Mouse (Mus musculus): Measurements from ENCODE around the gene Rfx4.
A peak's percentile ranks its signal among the peaks of the same experiment; 100 is the strongest.

Rfx4 gene

DNA sequence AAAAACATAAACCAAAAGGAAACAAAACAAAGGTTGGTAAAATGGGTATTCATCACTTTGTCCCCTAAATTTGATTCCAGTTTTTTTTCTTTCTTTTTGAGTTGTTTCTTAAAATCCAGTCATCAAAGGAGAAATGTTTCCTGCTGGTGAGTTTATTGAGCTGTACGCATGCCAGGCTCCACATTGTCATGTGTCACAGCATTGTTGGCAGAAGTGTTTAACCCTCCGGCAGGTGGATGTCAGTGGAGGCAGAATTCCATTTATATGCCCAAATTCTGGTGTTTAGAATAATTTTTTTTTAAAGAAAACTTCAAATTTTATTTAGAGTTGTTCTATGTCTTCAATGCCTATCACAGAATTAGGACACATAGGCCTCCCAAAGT is 56.0 kb downstream of the Rfx4 start:
- DNase-seq (ENCODE audit: low spot score in 2 of 2) = no peak

DNA sequence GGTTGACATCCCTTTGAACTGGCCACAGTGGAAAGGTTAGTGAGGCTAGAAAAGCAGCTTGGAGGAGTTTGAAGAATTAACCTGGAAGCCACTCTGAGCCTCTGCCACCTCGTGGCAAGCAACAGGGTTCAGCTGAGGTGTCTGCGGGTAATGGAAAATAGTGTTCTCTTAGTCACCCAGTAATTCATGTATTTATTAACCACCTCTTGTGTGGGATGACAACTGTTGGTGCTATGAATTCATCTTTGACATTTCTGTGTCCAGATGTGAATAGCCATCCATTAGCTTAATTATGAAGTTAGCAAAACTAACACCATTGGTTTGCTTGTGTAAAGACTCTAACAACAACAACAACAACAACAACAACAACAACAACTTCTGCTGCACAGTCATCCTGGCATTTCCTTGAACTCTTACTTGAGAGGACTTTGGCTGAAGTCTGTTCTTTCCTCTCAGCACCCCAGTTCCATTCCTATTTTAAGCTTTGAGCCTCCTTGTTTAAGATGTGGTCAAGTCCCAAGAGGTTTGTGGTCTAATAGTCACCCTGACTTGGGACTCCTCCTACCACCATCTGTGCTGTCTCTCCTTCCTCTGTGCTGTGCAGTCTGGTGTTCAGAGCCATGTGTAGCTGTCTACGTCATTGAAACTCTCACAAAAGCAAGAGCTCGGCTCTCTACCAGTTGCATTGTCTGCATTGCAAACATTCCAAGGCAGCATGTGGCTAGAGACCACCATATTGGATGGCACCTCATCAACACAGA is 60.0 kb downstream of the Rfx4 start:
- DNase-seq (ENCODE audit: low spot score in 2 of 2) = no peak

DNA sequence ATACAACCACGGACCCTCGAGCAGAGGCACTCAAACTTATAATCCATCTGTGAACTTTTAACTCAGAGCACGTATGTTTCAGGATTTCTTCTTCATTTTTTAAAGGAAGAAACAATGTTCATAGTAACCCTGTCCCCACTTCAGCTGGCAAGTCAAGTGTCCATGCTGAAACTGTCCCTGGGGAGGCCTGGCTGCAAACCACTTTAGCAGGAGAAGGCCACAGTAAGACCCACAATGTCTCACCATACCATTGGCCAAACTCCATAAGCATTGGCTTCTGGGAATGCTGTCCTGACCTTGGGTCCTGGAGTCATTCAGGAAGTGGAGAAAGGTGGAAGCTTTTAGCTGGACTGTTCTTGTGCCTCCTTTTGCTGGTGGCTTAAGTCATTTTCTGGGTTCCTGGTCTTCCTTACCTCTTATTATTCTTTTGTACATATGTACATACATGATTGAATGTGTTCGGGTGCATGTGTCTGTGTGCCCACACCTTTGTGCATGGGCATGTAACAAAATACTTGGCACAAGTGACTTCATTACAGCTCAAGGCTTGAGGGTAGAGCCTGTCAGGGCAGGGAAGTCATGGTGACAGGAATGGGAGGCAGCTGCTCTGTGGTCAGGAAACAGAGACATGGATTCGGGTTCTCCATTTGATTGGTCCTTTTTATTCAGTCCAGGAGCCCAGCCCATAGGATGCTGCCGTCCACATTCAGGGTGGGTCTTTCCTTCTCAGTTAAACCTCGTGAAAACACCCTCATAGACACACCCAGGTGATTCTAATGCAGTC is 61.4 kb downstream of the Rfx4 start:
- no peak for DNase-seq (ENCODE audit: low spot score in 2 of 2)

DNA sequence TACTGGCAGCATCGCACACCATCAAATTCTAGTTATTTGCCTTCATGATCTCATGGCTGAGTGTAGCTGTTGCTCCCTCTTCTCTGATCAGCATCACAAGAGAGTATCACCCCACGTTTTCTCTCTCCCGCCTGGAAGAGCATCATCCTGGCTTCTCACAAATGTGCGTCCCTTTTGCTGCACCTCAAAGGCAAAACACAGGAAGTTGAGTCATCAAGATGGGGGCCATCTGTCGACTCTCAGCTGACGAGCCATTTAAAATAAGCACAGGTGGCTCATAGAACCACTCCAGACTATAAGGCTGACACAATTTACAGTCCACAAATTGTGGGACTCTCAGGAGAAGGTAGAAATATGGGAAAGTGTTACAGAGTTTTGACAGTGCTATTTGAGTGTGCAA is 63.8 kb downstream of the Rfx4 start:
- DNase-seq (ENCODE audit: low spot score in 2 of 2) = no peak

DNA sequence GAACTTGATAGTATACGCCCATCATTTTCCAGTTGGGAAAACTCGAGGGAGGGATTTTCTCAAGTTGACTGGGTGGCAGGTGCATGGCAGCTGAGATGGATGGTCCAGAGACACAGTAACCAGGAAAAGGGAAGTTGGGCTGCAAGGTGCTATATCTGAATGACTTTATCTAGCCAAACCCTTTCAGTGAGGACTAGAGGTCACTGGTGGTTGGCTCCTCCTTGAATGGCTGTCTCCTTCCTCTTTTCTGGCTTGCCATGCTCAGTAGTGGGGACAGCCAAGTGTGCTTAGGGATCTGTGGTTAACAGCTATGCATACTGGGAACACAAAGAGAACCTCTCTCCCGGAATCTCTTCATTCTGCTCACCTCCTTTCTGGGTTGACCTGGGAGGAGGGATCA is 64.4 kb downstream of the Rfx4 start:
- no peak for DNase-seq (ENCODE audit: low spot score in 2 of 2)

DNA sequence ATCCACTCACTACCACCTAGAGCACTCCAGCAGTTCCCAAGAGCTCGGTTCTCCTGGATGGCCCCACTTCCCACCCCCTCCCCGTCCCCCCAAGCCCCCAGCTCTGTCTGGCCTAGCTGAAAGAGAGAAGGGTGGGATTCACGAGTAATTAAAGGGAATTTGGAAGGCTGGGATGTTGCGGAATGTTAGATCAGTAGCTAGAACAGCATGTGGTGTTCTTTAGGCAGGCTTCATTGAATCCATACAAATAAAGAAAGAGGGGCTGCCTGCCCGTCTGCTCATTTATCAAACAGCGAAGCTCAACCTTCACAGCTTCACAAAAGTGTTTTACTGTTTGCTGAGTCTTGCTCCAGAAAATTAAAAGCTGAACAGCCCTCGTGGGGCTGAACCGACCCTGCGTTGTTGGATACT is 66.9 kb downstream of the Rfx4 start:
- no peak for DNase-seq (ENCODE audit: low spot score in 2 of 2)

DNA sequence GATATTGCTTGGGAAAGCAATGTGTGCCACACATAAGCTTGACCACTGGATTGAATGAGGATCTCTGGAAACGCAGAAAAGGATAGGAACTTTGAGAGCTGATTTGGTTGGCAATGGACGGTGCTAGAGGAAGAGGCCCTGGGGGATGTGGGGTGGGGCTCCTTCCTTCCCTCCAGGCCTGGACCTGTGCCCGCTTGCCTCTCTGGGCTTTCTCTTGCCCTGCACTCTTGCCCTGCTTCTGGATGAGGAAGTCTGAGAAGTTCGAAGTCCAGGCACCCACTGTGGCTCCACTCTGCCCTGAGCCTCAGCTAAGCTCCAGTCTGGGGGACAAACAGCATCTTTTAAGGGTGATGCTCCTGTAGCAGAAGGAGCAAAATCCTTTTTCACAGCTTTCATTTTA is 67.8 kb downstream of the Rfx4 start:
- DNase-seq (ENCODE audit: low spot score in 2 of 2) = peak in 1 of 2 experiments; percentile 23

DNA sequence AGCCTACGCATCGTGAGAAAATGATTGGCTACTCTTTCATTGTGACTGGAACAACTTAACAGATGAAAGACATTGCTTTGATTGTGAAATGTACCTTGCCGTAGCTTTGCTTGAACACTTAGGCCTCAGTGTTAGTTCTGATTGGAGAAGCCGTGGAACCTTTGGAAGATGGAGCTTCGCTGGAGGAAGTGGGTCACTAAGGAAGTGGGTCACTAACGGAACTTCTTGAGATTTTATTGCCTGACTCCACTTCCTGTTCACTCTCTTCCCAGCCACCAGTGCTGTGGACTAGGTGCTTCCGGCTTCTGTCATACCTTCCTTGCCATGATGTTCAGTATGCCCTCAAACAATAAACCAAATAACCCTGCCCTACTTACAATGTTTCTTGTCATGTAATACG is 73.1 kb downstream of the Rfx4 start:
- no peak for DNase-seq (ENCODE audit: low spot score in 2 of 2)

DNA sequence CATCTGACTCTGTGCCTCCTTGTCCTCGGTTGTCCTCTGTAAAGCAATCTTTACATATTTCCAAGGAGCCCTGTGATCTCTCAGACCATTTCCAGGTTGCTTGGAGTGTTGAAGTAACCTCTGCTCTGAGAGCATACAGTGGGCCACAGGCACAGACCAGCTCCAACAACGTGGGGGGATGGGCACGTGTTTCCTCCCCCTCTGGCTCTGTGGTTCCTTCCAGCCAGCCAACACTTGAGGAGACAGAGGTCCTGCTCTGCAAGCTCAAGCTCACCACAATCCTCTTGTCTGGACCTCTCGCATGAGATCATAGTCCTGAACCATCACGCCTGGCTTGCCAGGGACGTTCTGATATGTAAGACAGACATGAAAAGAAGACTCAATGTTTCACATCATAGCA is 79.7 kb downstream of the Rfx4 start:
- no peak for DNase-seq (ENCODE audit: low spot score in 2 of 2)

DNA sequence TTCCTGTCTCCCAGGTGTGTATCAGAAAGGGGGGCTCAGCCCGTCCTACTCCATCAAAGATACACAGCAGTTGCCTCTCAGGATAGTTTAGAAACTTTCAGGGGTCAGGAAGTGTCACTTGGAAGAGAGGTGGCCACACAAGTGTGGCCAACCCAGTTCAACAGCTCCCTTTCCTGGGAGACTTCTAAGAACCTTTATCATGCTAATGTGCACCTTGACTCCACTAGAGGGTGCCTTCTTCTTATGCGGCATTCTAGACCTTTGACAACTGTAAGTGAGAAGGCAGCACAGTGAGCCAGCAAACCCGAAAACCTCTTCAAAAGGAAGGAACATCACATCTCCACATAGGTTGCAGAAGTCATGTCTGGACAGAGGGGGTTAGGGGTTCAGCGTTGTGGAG is 80.2 kb downstream of the Rfx4 start:
- no peak for DNase-seq (ENCODE audit: low spot score in 2 of 2)

DNA sequence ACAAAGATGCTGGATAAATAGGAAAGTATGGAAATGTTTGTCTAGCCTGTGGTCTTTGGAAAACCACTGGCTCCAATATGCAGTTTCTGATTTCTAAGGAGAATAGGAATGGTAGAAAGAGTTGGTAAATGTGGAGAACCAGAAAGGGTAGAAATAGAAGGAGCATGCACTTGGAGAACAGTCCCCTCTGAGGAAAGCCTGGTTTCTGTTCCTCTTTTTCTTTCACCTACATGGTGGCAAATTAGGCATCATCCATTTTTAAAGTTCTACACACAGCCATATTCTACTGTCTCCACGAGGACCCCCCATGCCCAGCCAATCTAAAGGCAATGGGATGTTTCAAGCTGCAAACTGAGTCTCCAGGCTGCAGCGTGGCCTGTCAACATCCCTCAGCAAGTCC is 81.5 kb downstream of the Rfx4 start:
- DNase-seq (ENCODE audit: low spot score in 2 of 2) = no peak

DNA sequence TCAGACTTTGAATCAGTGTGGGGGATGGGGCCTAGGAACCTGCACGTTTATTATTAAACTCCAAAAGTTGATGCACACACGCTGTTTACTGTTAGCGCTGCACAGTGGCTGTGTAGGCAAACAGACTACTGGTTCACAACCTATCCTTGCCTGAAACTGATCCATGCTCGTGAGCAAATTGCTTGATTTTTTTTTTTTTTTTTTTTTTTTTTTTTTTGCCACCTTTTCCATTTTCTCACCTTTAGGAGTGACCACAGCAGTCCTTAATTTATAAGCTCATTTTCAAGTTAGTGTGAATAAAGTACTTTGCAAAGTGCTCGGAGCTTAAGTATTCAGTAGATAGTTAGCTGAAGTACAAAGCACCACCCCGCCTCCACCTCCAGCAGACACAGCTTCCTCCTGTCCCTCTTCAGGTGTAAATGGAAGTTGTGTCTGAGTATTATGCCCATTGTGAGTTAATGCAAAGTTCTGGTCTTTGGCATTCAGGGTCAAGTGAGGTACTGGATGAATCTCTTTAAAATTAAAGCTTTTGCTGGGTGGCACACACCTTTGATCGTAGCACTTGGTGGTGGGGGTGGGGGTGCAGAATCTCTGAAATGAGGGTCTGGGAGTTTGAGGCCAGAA is 83.1 kb downstream of the Rfx4 start:
- no peak for DNase-seq (ENCODE audit: low spot score in 2 of 2)

DNA sequence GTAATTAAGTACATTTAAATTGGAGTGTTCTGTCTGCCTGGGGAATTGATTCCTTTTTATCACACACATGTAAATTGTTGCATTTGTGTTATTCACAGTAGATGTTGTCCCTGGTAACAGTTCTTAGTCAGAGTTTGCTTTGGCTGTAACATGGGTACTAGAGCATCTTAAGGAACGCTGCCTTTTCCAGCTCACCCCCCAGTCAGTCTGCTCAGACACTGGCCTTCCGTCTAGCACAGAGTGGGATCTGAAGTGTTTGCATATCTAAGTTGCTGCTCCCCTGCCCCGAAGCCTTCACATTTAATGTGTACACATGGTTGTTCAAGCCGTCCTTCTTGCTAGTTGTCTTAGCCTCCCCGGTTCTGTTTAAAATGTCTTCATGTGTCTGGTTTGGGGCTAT is 90.8 kb downstream of the Rfx4 start:
- no peak for DNase-seq (ENCODE audit: low spot score in 2 of 2)

DNA sequence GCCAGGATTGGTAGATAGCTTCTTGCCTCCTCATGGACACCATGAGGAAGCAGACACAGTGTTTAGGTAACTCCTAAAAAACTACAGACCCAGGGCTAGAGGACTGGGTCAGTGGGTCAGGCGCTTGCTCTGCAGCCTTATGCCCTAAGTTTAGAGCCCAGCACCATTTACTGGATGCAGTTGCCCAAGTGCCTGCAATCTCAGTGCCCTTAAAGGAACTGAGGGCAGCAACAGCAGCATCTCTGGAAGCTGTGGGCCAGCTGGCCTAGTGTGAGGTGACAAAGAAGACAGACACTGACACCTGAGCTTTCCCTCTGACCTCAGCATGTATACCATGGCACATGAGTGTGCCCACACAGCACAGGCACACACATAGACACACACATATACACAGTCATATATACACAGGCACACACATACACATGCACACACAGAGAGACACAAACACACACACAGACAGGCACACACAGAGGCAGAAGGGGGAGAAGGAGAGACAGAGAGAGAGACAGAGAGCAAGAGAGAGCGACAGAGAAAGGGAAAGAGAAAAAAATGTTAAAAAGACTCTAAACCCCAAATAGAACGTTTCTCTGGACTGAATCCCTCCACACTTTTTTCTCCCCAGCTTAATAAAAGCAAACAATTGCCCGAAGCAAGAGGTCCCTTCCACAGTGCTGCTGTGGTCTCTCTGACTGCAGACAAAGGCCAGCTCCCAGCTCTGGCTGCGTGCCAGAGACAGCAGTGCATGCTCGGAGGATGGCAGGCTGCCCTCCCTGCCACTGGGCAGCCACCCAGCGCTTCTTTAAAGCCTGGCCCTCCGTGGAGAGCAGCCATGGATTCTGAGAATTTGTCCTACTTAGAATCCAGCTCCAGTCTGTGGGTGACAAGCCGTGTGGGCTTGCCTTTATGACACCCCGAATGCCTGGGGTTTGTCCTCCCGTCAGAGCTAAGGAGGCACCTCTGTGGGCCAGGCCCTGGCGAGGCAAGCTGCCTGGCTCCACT is 96.4 kb downstream of the Rfx4 start:
- peak; percentile 2 to 60 for DNase-seq (ENCODE audit: low spot score in 2 of 2)

DNA sequence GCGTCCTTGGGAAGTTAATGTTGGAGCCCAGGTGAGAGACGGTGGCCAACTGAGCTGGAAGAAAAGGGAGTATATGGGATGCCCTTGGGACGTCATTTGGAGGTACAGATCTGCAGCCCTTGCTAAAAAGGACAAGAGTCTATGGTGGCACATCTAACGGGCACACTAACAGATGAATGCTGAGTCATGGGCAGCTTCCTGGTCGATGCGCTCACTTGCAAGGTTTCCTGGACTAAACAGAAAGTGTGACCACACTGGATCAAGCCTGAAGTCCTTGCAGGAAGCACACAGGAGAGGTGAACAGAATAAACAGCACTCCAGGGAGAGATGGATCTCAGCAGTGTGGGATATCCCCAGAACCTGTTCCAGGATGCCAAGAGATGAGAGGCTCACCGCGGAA is 98.2 kb downstream of the Rfx4 start:
- no peak for DNase-seq (ENCODE audit: low spot score in 2 of 2)

DNA sequence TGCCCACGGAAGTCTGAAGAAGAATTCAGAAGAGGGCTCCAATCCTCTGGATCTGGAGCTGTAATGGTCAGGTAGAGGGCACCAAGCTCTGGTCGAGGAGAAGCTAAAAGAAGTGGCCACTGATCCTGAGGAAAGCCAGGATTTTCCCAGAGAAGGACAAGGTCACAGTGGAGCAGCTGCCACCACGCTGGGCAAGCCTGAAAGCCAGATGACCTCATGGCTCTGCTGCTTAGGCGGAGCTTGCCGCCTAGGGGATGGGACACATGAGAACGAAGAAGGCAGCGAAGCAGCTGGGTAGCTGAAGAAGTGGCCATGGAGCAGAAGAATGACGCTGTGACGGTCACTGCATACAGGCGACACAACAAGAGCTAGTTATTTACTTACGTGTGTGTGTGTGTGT is 99.6 kb downstream of the Rfx4 start:
- no peak for DNase-seq (ENCODE audit: low spot score in 2 of 2)

DNA sequence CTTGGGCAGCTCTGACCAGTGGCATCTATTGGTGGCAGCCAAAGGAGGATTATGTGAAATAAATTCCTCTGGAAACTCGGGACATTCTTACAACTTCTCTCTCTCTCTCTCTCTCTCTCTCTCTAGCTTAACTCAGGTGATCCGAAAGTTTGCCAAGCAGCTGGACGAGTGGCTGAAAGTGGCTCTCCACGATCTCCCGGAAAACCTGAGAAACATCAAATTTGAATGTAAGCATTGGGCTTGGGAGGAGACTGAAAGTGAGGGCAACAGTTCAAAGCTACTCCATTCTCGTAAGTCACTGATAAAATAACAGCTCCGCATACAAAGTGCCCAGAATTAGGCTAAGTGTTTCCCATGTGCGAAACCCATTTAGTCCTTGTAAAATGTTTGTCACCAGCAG is 102.5 kb downstream of the Rfx4 start:
- DNase-seq (ENCODE audit: low spot score in 2 of 2) = no peak

DNA sequence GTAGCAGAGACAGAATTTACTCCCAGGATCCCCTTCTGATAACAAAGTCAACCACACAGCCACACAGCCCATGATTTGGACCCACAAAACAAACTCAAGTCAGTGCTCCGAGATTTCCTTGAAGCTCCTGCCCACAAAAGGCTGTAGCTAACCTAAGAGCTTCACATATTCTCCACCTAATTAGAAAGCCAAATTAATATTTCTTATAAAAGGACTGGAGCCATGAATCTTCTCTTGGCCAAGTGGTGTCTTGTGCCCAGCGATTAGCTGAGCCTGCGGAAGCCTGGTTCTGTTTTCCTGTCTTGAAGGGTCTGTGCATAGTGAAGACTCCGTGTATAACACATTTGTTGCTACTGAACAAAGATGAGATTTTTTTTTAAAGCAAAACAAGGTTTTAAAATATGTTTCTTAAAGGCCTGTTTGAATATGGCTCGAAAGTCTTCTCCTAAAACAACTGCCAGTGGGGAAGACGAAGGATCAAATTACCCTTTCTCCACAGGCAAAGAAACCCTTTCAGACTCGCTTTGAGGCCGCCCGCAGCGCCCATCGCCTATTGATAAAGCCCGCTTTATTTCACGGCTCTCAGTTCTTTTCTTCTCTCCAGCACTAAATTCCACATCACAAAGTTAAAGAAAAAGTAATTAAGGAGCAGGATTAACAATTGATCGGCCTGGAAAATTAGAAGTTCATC is 103.1 kb downstream of the Rfx4 start:
- no peak for DNase-seq (ENCODE audit: low spot score in 2 of 2)

DNA sequence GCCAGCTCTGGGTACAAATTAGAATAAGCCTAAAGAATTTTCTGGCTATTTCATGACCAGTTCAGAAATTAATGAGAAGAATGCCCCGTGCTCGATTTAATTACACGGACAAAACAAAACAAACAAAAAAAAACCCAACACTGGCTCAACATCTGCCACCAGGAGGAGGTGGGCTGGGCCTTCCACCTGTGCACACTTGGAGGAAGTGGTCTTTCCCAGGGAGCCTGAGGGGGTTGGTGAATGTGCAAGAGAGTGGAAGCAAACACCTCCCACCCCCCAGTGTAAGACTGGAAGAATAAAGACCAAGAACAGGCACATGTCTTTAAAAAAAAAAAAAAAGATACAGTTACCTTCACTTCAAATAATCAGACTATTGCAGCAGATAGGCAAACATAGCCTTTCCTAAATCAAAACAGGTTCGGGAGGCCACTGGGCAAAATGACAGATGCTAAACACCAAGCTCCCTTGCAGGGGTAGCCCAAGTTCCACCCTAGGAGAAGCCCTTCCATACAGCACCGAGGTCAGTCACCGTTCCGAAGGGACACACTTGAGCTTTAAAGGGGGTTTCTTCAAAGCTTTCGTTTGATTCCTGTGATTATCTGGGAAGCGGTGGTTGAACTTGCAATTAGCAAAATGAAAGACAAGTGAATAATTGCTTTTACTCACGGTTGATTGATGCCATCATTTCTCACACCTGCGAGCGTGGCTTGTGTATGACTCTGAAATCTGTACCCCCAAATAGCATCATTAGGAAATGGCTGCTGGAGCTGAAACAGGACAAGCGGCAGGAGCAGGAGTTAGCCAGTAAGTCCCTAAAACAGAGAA is 103.9 kb downstream of the Rfx4 start:
- no peak for DNase-seq (ENCODE audit: low spot score in 2 of 2)

DNA sequence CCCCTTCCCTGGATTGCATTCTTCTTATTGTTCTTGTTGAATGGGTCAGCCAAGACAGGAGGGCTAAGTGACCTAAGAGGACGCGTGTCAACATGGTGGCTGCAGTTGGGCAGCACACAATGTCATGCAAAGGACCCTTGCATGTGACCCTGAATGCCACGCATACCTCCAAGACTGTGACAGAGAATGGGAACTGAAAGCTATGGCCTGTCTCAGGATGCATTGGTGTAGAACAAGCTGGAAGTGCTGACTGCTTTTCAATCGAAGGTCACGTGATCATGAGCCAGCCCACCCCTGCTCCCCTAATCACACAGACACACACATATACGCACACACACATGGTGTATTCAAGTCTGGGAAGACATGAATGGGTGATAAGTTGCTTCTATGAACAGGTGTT is 107.6 kb downstream of the Rfx4 start:
- DNase-seq (ENCODE audit: low spot score in 2 of 2) = no peak

All from urinary bladder, postnatal 36 days (tissue).